Mouse (Mus musculus) heart, postnatal 10 days (tissue): Measurements from ENCODE around the gene Mrgprg. TPM values are rescaled to one million over a fixed set of nuclear protein-coding genes. Genes with fewer than 3 reads are reported as not detected.

Source experiments
- DNase-seq, 2 experiments: peaks; one replicate each; pipeline ENCODE4 v3.0.0; 2021
- intact Hi-C: fragments of 180-260 bp; cut with DNase I; formaldehyde crosslinking; loops from one replicate; pipeline ENCODE4 v1.15.1; 2025
- total RNA-seq, 2 experiments: library from RNA; stranded (reverse); gene quantifications; 2 replicates each; pipeline ENCODE4 v1.2.3; 2021

The Mrgprg gene
- total RNA-seq, 2 experiments from 2014 or later, result not detected

GRCm38 (mm10) chr7:143756125-143757026 is 10.4 kb downstream of the Mrgprg start, which contains the start of gene Osbpl5:
Osbpl5 (minus strand) TSS chr7:143756985.
- DNase-seq, result no peak
- intact Hi-C loops, result loop anchor here (10.0 kb wide), 1 partner anchor 602 kb away; no protein-coding TSS in a partner anchor

- intact Hi-C loops, result loop anchor here (10.0 kb wide), 1 partner anchor 601 kb away; no protein-coding TSS in a partner anchor
- no peak for DNase-seq
Measured at GRCm38 (mm10) chr7:143755357-143756124, 11.3 kb downstream of the Mrgprg start.

- peak; percentile 57 to 82 for DNase-seq
- intact Hi-C loops, result loop anchor here (10.0 kb wide), 1 partner anchor 599 kb away; no protein-coding TSS in a partner anchor
Measured at GRCm38 (mm10) chr7:143753990-143754715, 12.6 kb downstream of the Mrgprg start.

GRCm38 (mm10) chr7:143752606-143753005 is 14.2 kb downstream of the Mrgprg start:
- intact Hi-C loops, result loop anchor here (10.0 kb wide), 1 partner anchor 598 kb away; no protein-coding TSS in a partner anchor
- no peak for DNase-seq

- DNase-seq, result no peak
- intact Hi-C loops, result loop anchor here (10.0 kb wide), 1 partner anchor 597 kb away; no protein-coding TSS in a partner anchor
Measured at GRCm38 (mm10) chr7:143752056-143752455, 14.7 kb downstream of the Mrgprg start.

- intact Hi-C loops, result loop anchor here (10.0 kb wide), 1 partner anchor 597 kb away; no protein-coding TSS in a partner anchor
- DNase-seq, result no peak
Measured at GRCm38 (mm10) chr7:143751380-143751779, 15.4 kb downstream of the Mrgprg start.

- DNase-seq, result no peak
- intact Hi-C loops, result loop anchor here (2.0 kb wide), 1 partner anchor 164 kb away; no protein-coding TSS in a partner anchor
Measured at GRCm38 (mm10) chr7:143749045-143749444, 17.7 kb downstream of the Mrgprg start.

GRCm38 (mm10) chr7:143748041-143748868 is 18.5 kb downstream of the Mrgprg start:
- intact Hi-C loops, result loop anchor here (1.0 to 2.0 kb wide), 2 partner anchors 42 to 163 kb away; no protein-coding TSS in a partner anchor
- peak; percentile 93 to 96 for DNase-seq

GRCm38 (mm10) chr7:143740653-143741052 is 26.1 kb downstream of the Mrgprg start:
- intact Hi-C loops, result no loop called here
- DNase-seq, result no peak

GRCm38 (mm10) chr7:143739511-143740461 is 27.0 kb downstream of the Mrgprg start:
- DNase-seq, result peak; percentile 91 to 92
- intact Hi-C loops, result no loop called here

GRCm38 (mm10) chr7:143738601-143739006 is 28.2 kb downstream of the Mrgprg start:
- peak; percentile 27 to 53 for DNase-seq
- intact Hi-C loops, result no loop called here

GRCm38 (mm10) chr7:143738194-143738593 is 28.6 kb downstream of the Mrgprg start:
- DNase-seq, result no peak
- intact Hi-C loops, result no loop called here

GRCm38 (mm10) chr7:143733746-143734145 is 33.0 kb downstream of the Mrgprg start:
- no peak for DNase-seq
- intact Hi-C loops, result no loop called here

GRCm38 (mm10) chr7:143729886-143730285 is 36.9 kb downstream of the Mrgprg start:
- peak; percentile 32 to 57 for DNase-seq
- intact Hi-C loops, result no loop called here

GRCm38 (mm10) chr7:143726396-143726795 is 40.4 kb downstream of the Mrgprg start:
- intact Hi-C loops, result no loop called here

GRCm38 (mm10) chr7:143723841-143724240 is 43.0 kb downstream of the Mrgprg start:
- no peak for DNase-seq
- intact Hi-C loops, result no loop called here

More at GRCm38 (mm10) chr7:143726396-143726795, 40.4 kb downstream of the Mrgprg start:
- DNase-seq, result no peak

GRCm38 (mm10) chr7:143722646-143723045 is 44.1 kb downstream of the Mrgprg start:
- intact Hi-C loops, result no loop called here
- no peak for DNase-seq

GRCm38 (mm10) chr7:143717811-143718210 is 49.0 kb downstream of the Mrgprg start:
- DNase-seq, result peak; percentile 45 to 65

More at GRCm38 (mm10) chr7:143717811-143718210, 49.0 kb downstream of the Mrgprg start:
- intact Hi-C loops, result no loop called here
